Mouse (Mus musculus) lung, embryonic 14.5 days (tissue): ENCODE results near the gene Slc13a2. TPM values are rescaled to one million over a fixed set of nuclear protein-coding genes. Genes with fewer than 3 reads are reported as not detected.

Experiments
- ATAC-seq: fragments of 200-750 bp; cut with Nextera tagmentation; 2 replicates; pipeline ENCODE4 v1.8.0; 2017; ENCODE audit warnings: mild to moderate bottlenecking, moderate TSS enrichment, moderate library complexity; ENCODE audit not compliant: insufficient read depth
- DNase-seq: peaks from one replicate; pipeline ENCODE4 v3.0.0-alpha.2; 2015
- H3K27ac ChIP-seq: fragments of 300-500 bp; sonication (generic); 2 replicates; pipeline ENCODE4 v1.5.1; 2014; ENCODE audit warnings: low read depth, mild to moderate bottlenecking, moderate library complexity
- H3K27me3 ChIP-seq: fragments of 300-500 bp; sonication (generic); 2 replicates; pipeline ENCODE4 v1.6.1; 2014; ENCODE audit warnings: low read length, control low read depth; ENCODE audit not compliant: insufficient read depth
- H3K36me3 ChIP-seq: fragments of 300-500 bp; sonication (generic); 2 replicates; pipeline ENCODE4 v1.6.1; 2014; ENCODE audit warnings: control low read depth; ENCODE audit not compliant: insufficient read depth
- H3K4me1 ChIP-seq: fragments of 300-500 bp; sonication (generic); 2 replicates; pipeline ENCODE4 v1.6.1; 2014; ENCODE audit warnings: antibody characterized with exemption, control low read depth; ENCODE audit not compliant: insufficient read depth
- H3K4me2 ChIP-seq: fragments of 300-500 bp; sonication (generic); 2 replicates; pipeline ENCODE4 v1.6.1; 2014; ENCODE audit warnings: mild to moderate bottlenecking
- H3K4me3 ChIP-seq: fragments of 300-500 bp; sonication (generic); 2 replicates; pipeline ENCODE4 v1.5.1; 2014; ENCODE audit warnings: low read depth, low read length
- H3K9ac ChIP-seq: fragments of 300-500 bp; sonication (generic); 2 replicates; pipeline ENCODE4 v1.6.1; 2014
- H3K9me3 ChIP-seq: fragments of 300-500 bp; sonication (generic); 2 replicates; pipeline ENCODE4 v1.6.1; 2016; ENCODE audit warnings: low read depth, low read length, control low read depth
- CTCF ChIP-seq: IDR thresholded peaks from 2 replicates; pipeline ENCODE4 v1.5.1; 2016; ENCODE audit warnings: antibody characterized with exemption, low read depth
- WGBS: fragments of 180-500 bp; shearing (Covaris S2); extraction: QIAGEN DNeasy Blood & Tissue Kit; methylation state at CpG from one replicate; pipeline ENCODE4 v1.1.7; 2014; 5-methylcytosine and 5-hydroxymethylcytosine counted together
- polyA plus RNA-seq: library from polyadenylated mRNA; unstranded; fragments of >200 nt; fragmentation: Nextera tagmentation; extraction: Ambion mirVana; gene quantifications from 2 replicates; pipeline ENCODE4 v1.2.1, GENCODE M21; 2014

Gene Slc13a2
- polyA plus RNA-seq, 1 experiment from 2014 or later, result not detected

- H3K9me3 ChIP-seq, result no peaks in the 10 kb centered on the region
- H3K4me3 ChIP-seq, result no peak overlapping the region
- no peaks in the 10 kb centered on the region for H3K36me3 ChIP-seq
- DNase-seq, result peak; percentile 53
- no peaks in the 10 kb centered on the region for H3K27me3 ChIP-seq
- ATAC-seq, result no peak
- H3K4me2 ChIP-seq, result no peak overlapping the region
- WGBS, result 15% methylated on average over 22 of the region's 22 CpGs
- peak; percentile 71 for TF ChIP-seq CTCF
- no peak overlapping the region for H3K27ac ChIP-seq
- no peaks in the 10 kb centered on the region for H3K4me1 ChIP-seq
- no peak overlapping the region for H3K9ac ChIP-seq
These were observed 63.5 kb downstream of the Slc13a2 start for GRCm38 (mm10) chr11:78358330-78359007.

GRCm38 (mm10) chr11:78355471-78356238 lies 66.4 kb downstream of the Slc13a2 start:
- WGBS, result 30% methylated on average over 4 of the region's 4 CpGs
- Histone ChIP-seq H3K4me3 (no peak overlapping the region), H3K4me1 (no peaks in the 10 kb centered on the region), H3K9me3 (no peaks in the 10 kb centered on the region), H3K27ac (no peak overlapping the region), H3K9ac (no peak overlapping the region), H3K36me3 (no peaks in the 10 kb centered on the region), H3K27me3 (no peaks in the 10 kb centered on the region), H3K4me2 (no peak overlapping the region)
- no peak for ATAC-seq
- peak; percentile 87 for TF ChIP-seq CTCF
- peak; percentile 86 for DNase-seq

DNA sequence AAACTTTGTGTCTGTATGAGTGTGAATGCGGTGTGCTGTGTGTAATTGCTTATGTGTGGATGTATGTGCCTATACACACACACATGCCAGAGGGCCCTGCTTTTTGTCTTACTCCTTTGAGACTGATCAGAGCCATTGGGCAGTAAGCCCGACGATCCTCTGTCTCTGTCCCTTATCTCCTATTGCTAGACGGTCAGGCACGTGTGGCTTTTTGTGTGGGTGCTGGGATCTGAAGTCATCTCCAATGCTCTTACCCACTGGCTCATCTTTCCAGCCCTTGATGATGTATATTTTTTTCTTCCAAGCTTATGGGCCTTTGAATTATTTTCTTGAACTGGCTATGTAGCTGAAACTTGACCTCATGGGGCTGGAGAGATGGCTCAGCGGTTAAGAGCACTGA lies 67.1 kb downstream of the Slc13a2 start:
- Histone ChIP-seq H3K4me1 (no peaks in the 10 kb centered on the region), H3K27me3 (no peaks in the 10 kb centered on the region), H3K9ac (no peak overlapping the region), H3K9me3 (no peaks in the 10 kb centered on the region), H3K4me3 (no peak overlapping the region), H3K27ac (no peak overlapping the region), H3K36me3 (no peaks in the 10 kb centered on the region), H3K4me2 (no peak overlapping the region)
- ATAC-seq (no peak), DNase-seq (no peak)
- TF ChIP-seq CTCF, result no peak
- WGBS, result 79% methylated on average over 6 of the region's 6 CpGs

GRCm38 (mm10) chr11:78353081-78353480 lies 68.9 kb downstream of the Slc13a2 start:
- DNase-seq (no peak), ATAC-seq (no peak)
- peaks cover 9% of the 10 kb centered on the region for H3K36me3 ChIP-seq
- 74% methylated on average over 1 of the region's 1 CpGs for WGBS
- no peak overlapping the region for H3K27ac ChIP-seq
- H3K9ac ChIP-seq, result no peak overlapping the region
- no peak overlapping the region for H3K4me3 ChIP-seq
- H3K4me1 ChIP-seq, result no peaks in the 10 kb centered on the region
- H3K9me3 ChIP-seq, result no peaks in the 10 kb centered on the region
- H3K27me3 ChIP-seq, result no peaks in the 10 kb centered on the region
- no peak overlapping the region for H3K4me2 ChIP-seq
- TF ChIP-seq CTCF, result no peak

GRCm38 (mm10) chr11:78349441-78350358 lies 72.3 kb downstream of the Slc13a2 start:
- Histone ChIP-seq H3K27me3 (no peaks in the 10 kb centered on the region), H3K27ac (no peak overlapping the region)
- peak; percentile 52 for DNase-seq

GRCm38 (mm10) chr11:78348474-78348873 lies 73.5 kb downstream of the Slc13a2 start:
- Histone ChIP-seq H3K4me2 (no peak overlapping the region), H3K9ac (no peak overlapping the region), H3K27me3 (no peaks in the 10 kb centered on the region), H3K36me3 (peaks cover 13% of the 10 kb centered on the region), H3K4me1 (peaks cover 19% of the 10 kb centered on the region; the same call in 1 of the 2 replicates), H3K4me3 (no peak overlapping the region), H3K27ac (no peak overlapping the region), H3K9me3 (no peaks in the 10 kb centered on the region)
- no peak for TF ChIP-seq CTCF
- ATAC-seq (no peak), DNase-seq (no peak)
- 35% methylated on average over 7 of the region's 7 CpGs for WGBS

More at GRCm38 (mm10) chr11:78349441-78350358, 72.3 kb downstream of the Slc13a2 start:
- Histone ChIP-seq H3K4me3 (no peak overlapping the region), H3K4me1 (peaks cover 13% of the 10 kb centered on the region; the same call in 1 of the 2 replicates), H3K36me3 (peaks cover 13% of the 10 kb centered on the region), H3K9ac (no peak overlapping the region), H3K9me3 (no peaks in the 10 kb centered on the region), H3K4me2 (no peak overlapping the region)
- TF ChIP-seq CTCF, result no peak
- ATAC-seq, result no peak
- 68% methylated on average over 4 of the region's 4 CpGs for WGBS
